Mouse (Mus musculus): ENCODE results near the gene Cfap43. TPM values are rescaled to one million over a fixed set of nuclear protein-coding genes. Genes with fewer than 3 reads are reported as not detected.

Gene Cfap43
- total and polyA plus RNA-seq, 3 experiments: 3.2 to 12.7 (median 11.7) TPM

DNA sequence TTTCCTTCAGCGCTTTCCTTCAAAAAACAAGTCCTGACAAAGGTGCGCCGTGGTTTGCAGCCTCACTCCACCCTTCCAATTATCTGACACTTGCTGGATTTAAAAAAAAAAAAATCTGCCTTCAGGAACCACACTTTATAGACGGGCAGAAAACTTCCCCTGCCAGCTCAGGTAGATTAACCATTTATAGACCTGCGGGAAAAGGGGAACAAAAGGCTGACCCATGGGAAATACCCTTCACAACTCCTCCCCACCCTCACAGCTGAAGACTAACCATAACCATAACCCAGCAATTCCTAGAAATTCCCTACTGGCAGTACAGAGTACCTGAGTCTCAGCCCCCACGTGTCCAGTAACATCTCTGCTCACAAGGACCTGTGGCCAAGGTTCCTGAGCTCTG lies 227.1 kb downstream of the Cfap43 start, which contains the start of gene Col17a1:
Col17a1 (minus strand) TSS at position 101 of the 400 bp plus-strand sequence.
- Histone ChIP-seq H3K4me1 (ENCODE audit: control insufficient read depth in 1 of 2, insufficient read depth in 2 of 2) (peaks cover 0 to 10% of the 10 kb centered on the region in 2 experiments; a peak in 2 of 4 replicates), H3K4me2 (ENCODE audit: insufficient read depth, low read depth, poor library complexity, severe bottlenecking) (no peak within 1 kb of the TSS), H3K9me3 (replicated peaks; ENCODE audit: low read length) (no peaks in the 10 kb centered on the region), H3K36me3 (replicated peaks in 1 of 2; ENCODE audit: control insufficient read depth in 1 of 2, insufficient read depth in 1 of 2, low read length in 1 of 2) (no peaks in the 10 kb centered on the region), H3K9ac (ENCODE audit: insufficient read depth, low read depth) (no peak within 1 kb of the TSS), H3K27me3 (replicated peaks) (peaks cover 1% of the 10 kb centered on the region), H3K4me3 (replicated peaks in 1 of 3; ENCODE audit: low read depth in 2 of 3, low read length in 2 of 3, poor library complexity in 1 of 3) (no peak within 1 kb of the TSS), H3K79me2 (replicated peaks; ENCODE audit: control insufficient read depth, extremely low read depth, insufficient read depth, poor library complexity, severe bottlenecking) (no peaks in the 10 kb centered on the region), H3K27ac (ENCODE audit: insufficient read depth, low read depth) (no peak within 1 kb of the TSS)
- in situ Hi-C loops (cut with MboI; ENCODE audit: low pct_ligation_motif_present, low pct_unique_long_range_greater_than_20kb, low sequenced_read_pairs) (no loop called here), dilution Hi-C loops (cut with MboI; ENCODE audit: extremely low pct_ligation_motif_present, extremely low pct_unique_long_range_greater_than_20kb, low sequenced_read_pairs) (no loop called here)
- no peak for DNase-seq (ENCODE audit: extremely low read depth)
- TF ChIP-seq CHD1 (IDR thresholded peaks at IDR 0.05; ENCODE audit: low read depth, low read length) (no peak), ZNF384 (IDR thresholded peaks at IDR 0.05; ENCODE audit: low read depth, low read length) (no peak), NRF1 (IDR thresholded peaks at IDR 0.05; ENCODE audit: low read depth, low read length) (no peak), TBP (conservative IDR thresholded peaks at IDR 0.05; ENCODE audit: low read depth, low read length) (no peak), CTCF (conservative IDR thresholded peaks at IDR 0.05 in 1 of 2, IDR thresholded peaks at IDR 0.05 in 1 of 2; ENCODE audit: low read depth in 2 of 2, low read length in 2 of 2) (no peak), IRF4 (IDR thresholded peaks at IDR 0.05; ENCODE audit: low read depth, low read length) (no peak), USF1 (IDR thresholded peaks at IDR 0.05; ENCODE audit: low read depth, low read length) (no peak), NELFE (IDR thresholded peaks at IDR 0.05; ENCODE audit: low read depth, low read length) (no peak), EP300 (IDR thresholded peaks at IDR 0.05; ENCODE audit: low read length) (no peak), CHD2 (IDR thresholded peaks at IDR 0.05; ENCODE audit: low read length) (no peak), UBTF (IDR thresholded peaks at IDR 0.05; ENCODE audit: low read depth, low read length) (no peak), USF2 (conservative IDR thresholded peaks at IDR 0.05; ENCODE audit: low read depth, low read length) (no peak), E2F4 (IDR thresholded peaks at IDR 0.05; ENCODE audit: insufficient replicate concordance, low read depth, low read length) (no peak), MEF2A (IDR thresholded peaks at IDR 0.05; ENCODE audit: borderline replicate concordance, low read depth, low read length) (no peak), ZC3H11A (IDR thresholded peaks at IDR 0.05; ENCODE audit: low read depth, low read length) (no peak)

DNA sequence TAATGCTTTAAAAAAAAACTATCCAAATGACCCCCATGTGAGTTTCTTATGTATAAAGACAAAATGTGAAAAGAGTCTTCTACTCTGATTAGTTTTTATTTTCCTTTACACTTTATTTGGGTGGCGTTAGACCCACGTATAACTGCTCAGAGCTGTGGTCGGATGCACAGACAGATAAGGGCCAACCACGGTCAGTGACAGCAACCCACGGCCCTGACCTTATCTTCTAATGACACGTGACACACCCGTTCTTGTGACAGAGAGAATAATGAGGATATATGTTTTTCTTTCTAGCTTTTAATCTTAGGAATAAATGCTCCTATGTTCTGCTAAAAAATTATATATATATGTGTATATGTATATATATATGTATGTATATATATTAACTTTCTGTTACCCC lies 229.5 kb downstream of the Cfap43 start:
- no peak for TF ChIP-seq CHD1 (IDR thresholded peaks at IDR 0.05; ENCODE audit: low read depth, low read length)
- no peak for TF ChIP-seq RCOR1 (conservative IDR thresholded peaks at IDR 0.05; ENCODE audit: low read depth, low read length)
- TF ChIP-seq MAX (IDR thresholded peaks at IDR 0.05; ENCODE audit: low read length): no peak
- TF ChIP-seq RAD21 (IDR thresholded peaks at IDR 0.05; ENCODE audit: low read depth, low read length): no peak
- no peaks in the 10 kb centered on the region for H3K79me2 ChIP-seq (replicated peaks; ENCODE audit: control insufficient read depth, extremely low read depth, insufficient read depth, poor library complexity, severe bottlenecking)
- DNase-seq (ENCODE audit: extremely low read depth): no peak
- H3K4me1 ChIP-seq (ENCODE audit: control insufficient read depth in 1 of 2, insufficient read depth in 2 of 2): peaks cover 0 to 10% of the 10 kb centered on the region in 2 experiments; a peak in 2 of 4 replicates
- no peak overlapping the region for H3K4me2 ChIP-seq (ENCODE audit: insufficient read depth, low read depth, poor library complexity, severe bottlenecking)
- H3K4me3 ChIP-seq (replicated peaks in 1 of 3; ENCODE audit: low read depth in 2 of 3, low read length in 2 of 3, poor library complexity in 1 of 3): no peak overlapping the region
- peaks cover 1% of the 10 kb centered on the region for H3K27me3 ChIP-seq (replicated peaks)
- in situ Hi-C loops (cut with MboI; ENCODE audit: low pct_ligation_motif_present, low pct_unique_long_range_greater_than_20kb, low sequenced_read_pairs) (no loop called here), dilution Hi-C loops (cut with MboI; ENCODE audit: extremely low pct_ligation_motif_present, extremely low pct_unique_long_range_greater_than_20kb, low sequenced_read_pairs) (no loop called here)
- H3K9me3 ChIP-seq (replicated peaks; ENCODE audit: low read length): no peaks in the 10 kb centered on the region
- H3K36me3 ChIP-seq (replicated peaks in 1 of 2; ENCODE audit: control insufficient read depth in 1 of 2, insufficient read depth in 1 of 2, low read length in 1 of 2): no peaks in the 10 kb centered on the region
- H3K9ac ChIP-seq (ENCODE audit: insufficient read depth, low read depth): no peak overlapping the region
- no peak overlapping the region for H3K27ac ChIP-seq (ENCODE audit: insufficient read depth, low read depth)

Other genes starting within 250 kb of the Cfap43 start
- 0.08 and 0.34 TPM in 2 replicates for gene Col17a1, start 227.2 kb downstream of the Cfap43 start, total RNA-seq (2012; rRNA removed)
- gene Col17a1, start 227.2 kb downstream of the Cfap43 start, total RNA-seq (2014; rRNA removed): 0.12 and 0.42 TPM in 2 replicates
- gene Col17a1, start 227.2 kb downstream of the Cfap43 start, polyA plus RNA-seq (2012; ENCODE audit: insufficient read length, low read depth): 0.55 and 0.59 TPM in 2 replicates
- gene Sfr1, start 187.6 kb downstream of the Cfap43 start, total RNA-seq (2012; rRNA removed): 83.7 and 88.1 TPM in 2 replicates
- gene Sfr1, start 187.6 kb downstream of the Cfap43 start, total RNA-seq (2014; rRNA removed): 114 and 131 TPM in 2 replicates
- gene Sfr1, start 187.6 kb downstream of the Cfap43 start, polyA plus RNA-seq (2012; ENCODE audit: insufficient read length, low read depth): 198 and 230 TPM in 2 replicates
- 80.0 and 86.5 TPM in 2 replicates for gene Gsto1, start 64.3 kb downstream of the Cfap43 start, total RNA-seq (2012; rRNA removed)
- 106 and 111 TPM in 2 replicates for gene Gsto1, start 64.3 kb downstream of the Cfap43 start, total RNA-seq (2014; rRNA removed)
- 111 and 113 TPM in 2 replicates for gene Gsto1, start 64.3 kb downstream of the Cfap43 start, polyA plus RNA-seq (2012; ENCODE audit: insufficient read length, low read depth)
- gene Gsto2, start 53.8 kb downstream of the Cfap43 start, total RNA-seq (2012; rRNA removed): 0.38 and 1.4 TPM in 2 replicates
- 0.86 and 1.3 TPM in 2 replicates for gene Gsto2, start 53.8 kb downstream of the Cfap43 start, total RNA-seq (2014; rRNA removed)
- gene Gsto2, start 53.8 kb downstream of the Cfap43 start, polyA plus RNA-seq (2012; ENCODE audit: insufficient read length, low read depth): 0.49 and 0.76 TPM in 2 replicates
- 9.5 and 9.6 TPM in 2 replicates for gene Itprip, start within 50 bp of the Cfap43 start, total RNA-seq (2012; rRNA removed)
- 10.9 and 11.8 TPM in 2 replicates for gene Itprip, start within 50 bp of the Cfap43 start, total RNA-seq (2014; rRNA removed)
- gene Itprip, start within 50 bp of the Cfap43 start, polyA plus RNA-seq (2012; ENCODE audit: insufficient read length, low read depth): 8.7 and 9.9 TPM in 2 replicates
- gene Cfap58, start 18.4 kb upstream of the Cfap43 start, total RNA-seq (2012; rRNA removed): 0.17 TPM in 1 of 2 replicates, not detected in the other
- 0.13 and 0.15 TPM in 2 replicates for gene Cfap58, start 18.4 kb upstream of the Cfap43 start, total RNA-seq (2014; rRNA removed)
- gene Cfap58, start 18.4 kb upstream of the Cfap43 start, polyA plus RNA-seq (2012; ENCODE audit: insufficient read length, low read depth): 0.27 and 0.33 TPM in 2 replicates